Mouse (Mus musculus): ENCODE data around the gene Pak1. TPM values are rescaled to one million over a fixed set of nuclear protein-coding genes. Genes with fewer than 3 reads are reported as not detected.

The Pak1 gene
- 100 TPM for polyA plus RNA-seq (2014; fragmentation: Illumina TruSeq; extraction: RNeasy Lipid Tissue Mini Kit (QIAGEN cat#74804); ENCODE audit: low read depth, low replicate concordance)

DNA sequence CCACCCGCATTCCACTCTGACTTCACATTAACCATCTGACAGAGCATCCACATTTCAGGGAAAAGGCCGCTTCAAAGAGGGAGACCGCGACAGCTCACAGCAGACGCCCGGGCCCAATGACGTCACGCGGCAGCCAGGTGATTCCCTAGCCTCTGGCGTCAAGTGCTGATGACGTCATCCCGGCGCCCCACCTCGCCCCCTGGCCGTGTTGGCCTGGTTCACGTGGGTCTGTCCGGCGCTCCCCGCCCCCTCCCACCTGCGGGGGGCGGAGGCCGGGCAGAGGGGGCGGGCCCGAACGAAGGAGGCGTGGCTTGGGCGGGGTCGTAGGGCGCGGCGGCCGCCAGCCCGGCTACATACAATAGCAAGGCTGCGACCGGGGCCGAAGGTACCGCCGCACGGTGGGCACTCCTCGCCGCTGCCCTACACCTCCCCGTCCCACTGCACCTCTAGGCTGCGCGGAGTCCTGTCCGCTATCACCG, at the start of gene Pak1:
Gene Pak1, plus strand, starts transcription at position 352 of the 479 bp plus-strand sequence.

GRCm38 (mm10) chr7:97919742-97920141, 131.4 kb downstream of the Pak1 start, which contains the start of gene Gdpd4:
Gdpd4 (plus strand) TSS chr7:97919955.

Other genes with a start within 250 kb of the Pak1 start
- gene Aamdc, start 209.0 kb upstream of the Pak1 start, polyA plus RNA-seq (2014; fragmentation: Illumina TruSeq; extraction: RNeasy Lipid Tissue Mini Kit (QIAGEN cat#74804); ENCODE audit: low read depth, low replicate concordance) = 24.4 TPM
- 29.8 TPM for gene Rsf1, start 208.7 kb upstream of the Pak1 start, polyA plus RNA-seq (2014; fragmentation: Illumina TruSeq; extraction: RNeasy Lipid Tissue Mini Kit (QIAGEN cat#74804); ENCODE audit: low read depth, low replicate concordance)
- gene Clns1a, start 91.9 kb upstream of the Pak1 start, polyA plus RNA-seq (2014; fragmentation: Illumina TruSeq; extraction: RNeasy Lipid Tissue Mini Kit (QIAGEN cat#74804); ENCODE audit: low read depth, low replicate concordance) = 69.7 TPM
- 33.0 TPM for gene Aqp11, start 50.3 kb upstream of the Pak1 start, polyA plus RNA-seq (2014; fragmentation: Illumina TruSeq; extraction: RNeasy Lipid Tissue Mini Kit (QIAGEN cat#74804); ENCODE audit: low read depth, low replicate concordance)
- gene Gdpd4, start 131.4 kb downstream of the Pak1 start, polyA plus RNA-seq (2014; fragmentation: Illumina TruSeq; extraction: RNeasy Lipid Tissue Mini Kit (QIAGEN cat#74804); ENCODE audit: low read depth, low replicate concordance) = not detected